ENCODE assay signal across 18 mouse cellular contexts in genomic region chr4:29102373-29102772, GRCm38 (mm10).
A peak's percentile ranks its signal among the peaks of the same experiment; 100 is the strongest.
DNase-seq lines count a peak whose midpoint lies in the region; ATAC-seq and TF ChIP-seq lines count a peak whose summit lies in the region.
"Had no signal": no experiment of that assay in that cellular context is flagged by ENCODE, and none has a peak within 500 bp of the region (broad histone marks: within the 10 kb centered on the region; RNA-seq: fewer than 3 reads in every experiment).

No protein-coding gene starts in this region.

- no peak for TF ChIP-seq CTCF in thymus, adult 2 months (IDR thresholded peaks at IDR 0.05; ENCODE audit: borderline replicate concordance, control insufficient read depth, extremely low read depth, insufficient read depth, low read length, poor library complexity)

- H3K4me2 ChIP-seq in lung, embryonic 16.5 days (ENCODE audit: low read depth, low read length): no peak overlapping the region
- H3K4me2 ChIP-seq in embryonic facial prominence, embryonic 12.5 days (replicated peaks): no peak overlapping the region
- no peak overlapping the region for H3K4me2 ChIP-seq in midbrain, embryonic 13.5 days (replicated peaks)
- H3K4me2 ChIP-seq: forebrain, embryonic 13.5 days; heart, embryonic 12.5 days; hindbrain, embryonic 14.5 days; intestine, embryonic 15.5 days had no signal

- peaks cover 3% of the 10 kb centered on the region; the same call in 1 of the 2 replicates for H3K9me3 ChIP-seq in lung, embryonic 16.5 days (ENCODE audit: control insufficient read depth, low read length)
- H3K9me3 ChIP-seq in embryonic facial prominence, embryonic 12.5 days: no peaks in the 10 kb centered on the region
- no peaks in the 10 kb centered on the region for H3K9me3 ChIP-seq in midbrain, embryonic 13.5 days
- H3K9me3 ChIP-seq: forebrain, embryonic 13.5 days; heart, embryonic 12.5 days; hindbrain, embryonic 10.5 days; intestine, embryonic 15.5 days had no signal

- DNase-seq in lung, postnatal 4 days: no peak
- DNase-seq in fibroblast of lung, adult 2 months (ENCODE audit: low read depth): peak; percentile 40
- no peak for DNase-seq in thymus, adult 2 months
- DNase-seq: adrenal gland, postnatal 14 days; cerebellum, adult 11-12 months; cerebellum, adult 9-10 months; cerebellum, postnatal 36 days; forebrain, postnatal 0 days; gastrocnemius, postnatal 14 days had no signal

- H3K4me3 ChIP-seq in lung, embryonic 16.5 days (ENCODE audit: low read length): no peak overlapping the region
- H3K4me3 ChIP-seq in embryonic facial prominence, embryonic 12.5 days: no peak overlapping the region
- no peak overlapping the region for H3K4me3 ChIP-seq in thymus, adult 2 months (ENCODE audit: control insufficient read depth, insufficient read depth, low read length)
- H3K4me3 ChIP-seq in midbrain, embryonic 13.5 days (replicated peaks): no peak overlapping the region
- H3K4me3 ChIP-seq: forebrain, embryonic 13.5 days; heart, embryonic 12.5 days; hindbrain, embryonic 10.5 days; intestine, embryonic 15.5 days had no signal

- no peaks in the 10 kb centered on the region for H3K27me3 ChIP-seq in lung, embryonic 16.5 days (ENCODE audit: control insufficient read depth, insufficient read depth, low read depth, low read length)
- no peaks in the 10 kb centered on the region for H3K27me3 ChIP-seq in embryonic facial prominence, embryonic 12.5 days
- H3K27me3 ChIP-seq in thymus, adult 2 months (ENCODE audit: control insufficient read depth, insufficient read depth, low read length): no peaks in the 10 kb centered on the region
- no peaks in the 10 kb centered on the region for H3K27me3 ChIP-seq in midbrain, embryonic 13.5 days
- H3K27me3 ChIP-seq: CH12.LX; forebrain, embryonic 13.5 days; heart, embryonic 12.5 days; intestine, embryonic 15.5 days had no signal

- WGBS in lung, embryonic 16.5 days: 76% methylated on average over 2 of the region's 2 CpGs
- 24% methylated on average over 2 of the region's 2 CpGs for WGBS in embryonic facial prominence, embryonic 12.5 days
- 89% methylated on average over 2 of the region's 2 CpGs for WGBS in thymus, adult 2 months
- WGBS in midbrain, embryonic 13.5 days: 58% methylated on average over 2 of the region's 2 CpGs

- H3K36me3 ChIP-seq in lung, embryonic 16.5 days (ENCODE audit: control insufficient read depth, insufficient read depth, low read length): no peaks in the 10 kb centered on the region
- H3K36me3 ChIP-seq in embryonic facial prominence, embryonic 12.5 days: no peaks in the 10 kb centered on the region
- H3K36me3 ChIP-seq in thymus, adult 2 months (ENCODE audit: control insufficient read depth, insufficient read depth, low read length): no peaks in the 10 kb centered on the region
- no peaks in the 10 kb centered on the region for H3K36me3 ChIP-seq in midbrain, embryonic 13.5 days
- H3K36me3 ChIP-seq: heart, embryonic 12.5 days; hindbrain, embryonic 10.5 days; intestine, embryonic 15.5 days had no signal

- H3K4me1 ChIP-seq in lung, embryonic 16.5 days (replicated peaks; ENCODE audit: control insufficient read depth, insufficient read depth, low read length): no peaks in the 10 kb centered on the region
- peaks cover 10% of the 10 kb centered on the region; the same call in 1 of the 2 replicates for H3K4me1 ChIP-seq in embryonic facial prominence, embryonic 12.5 days
- H3K4me1 ChIP-seq in thymus, adult 2 months (replicated peaks; ENCODE audit: control insufficient read depth, insufficient read depth, low read length): no peaks in the 10 kb centered on the region
- H3K4me1 ChIP-seq in midbrain, embryonic 13.5 days (replicated peaks): no peaks in the 10 kb centered on the region
- H3K4me1 ChIP-seq: forebrain, embryonic 13.5 days; hindbrain, embryonic 10.5 days; intestine, embryonic 15.5 days had no signal

- TF ChIP-seq POLR2A in thymus, adult 2 months (IDR thresholded peaks at IDR 0.05; ENCODE audit: control insufficient read depth, extremely low read depth, insufficient read depth, low read length, poor library complexity): no peak

- H3K27ac ChIP-seq in lung, embryonic 16.5 days (ENCODE audit: low read length): peak overlapping the region; percentile 61; the same call in 1 of the 2 replicates
- H3K27ac ChIP-seq in embryonic facial prominence, embryonic 12.5 days: peak overlapping the region; percentile 72
- no peak overlapping the region for H3K27ac ChIP-seq in thymus, adult 2 months (ENCODE audit: control insufficient read depth, insufficient read depth, low read length)
- no peak overlapping the region for H3K27ac ChIP-seq in midbrain, embryonic 13.5 days
- H3K27ac ChIP-seq: forebrain, embryonic 13.5 days; hindbrain, embryonic 10.5 days; hindbrain, embryonic 14.5 days; intestine, embryonic 15.5 days had no signal

- H3K9ac ChIP-seq in lung, embryonic 16.5 days (ENCODE audit: low read length): no peak overlapping the region
- H3K9ac ChIP-seq in embryonic facial prominence, embryonic 12.5 days: no peak overlapping the region
- no peak overlapping the region for H3K9ac ChIP-seq in midbrain, embryonic 13.5 days (replicated peaks)
- H3K9ac ChIP-seq: forebrain, embryonic 13.5 days; forebrain, postnatal 0 days; heart, embryonic 12.5 days; hindbrain, embryonic 14.5 days; intestine, embryonic 15.5 days had no signal

- no peak for ATAC-seq in lung, embryonic 16.5 days (ENCODE audit: low read depth)
- no peak for ATAC-seq in embryonic facial prominence, embryonic 12.5 days (ENCODE audit: insufficient number of reproducible peaks, insufficient read depth, low FRiP score, low TSS enrichment)
- no peak for ATAC-seq in midbrain, embryonic 13.5 days
- ATAC-seq: forebrain, embryonic 13.5 days; forebrain, postnatal 0 days; intestine, embryonic 15.5 days had no signal

Comparison
In these comparisons a context has a peak if more than half of its experiments do, and no peak if none do; other contexts are left out.
1. H3K27ac ChIP-seq: peak in lung, embryonic 16.5 days (single experiment) and embryonic facial prominence, embryonic 12.5 days (single experiment); none in thymus, adult 2 months (single experiment) and midbrain, embryonic 13.5 days (single experiment).